Mouse (Mus musculus) lung, embryonic 16.5 days (tissue): ENCODE results near the gene Ifnl2. TPM values are rescaled to one million over a fixed set of nuclear protein-coding genes. Genes with fewer than 3 reads are reported as not detected.

Source experiments
- ATAC-seq: fragments of 200-750 bp; cut with Nextera tagmentation; 2 replicates; pipeline ENCODE4 v1.8.0; 2017; ENCODE audit warnings: low read depth, mild to moderate bottlenecking, moderate library complexity
- H3K27ac ChIP-seq: fragments of 300-500 bp; sonication (generic); 2 replicates; pipeline ENCODE4 v1.5.1; 2014; ENCODE audit warnings: mild to moderate bottlenecking, control low read depth, low read length
- H3K27me3 ChIP-seq: fragments of 300-500 bp; sonication (generic); 2 replicates; pipeline ENCODE4 v1.6.1; 2014; ENCODE audit warnings: low read depth, low read length, mixed read lengths; ENCODE audit not compliant: control insufficient read depth, insufficient read depth
- H3K36me3 ChIP-seq: fragments of 300-500 bp; sonication (generic); 2 replicates; pipeline ENCODE4 v1.6.1; 2014; ENCODE audit warnings: low read length; ENCODE audit not compliant: control insufficient read depth, insufficient read depth
- H3K4me1 ChIP-seq: fragments of 300-500 bp; sonication (generic); replicated peaks from 2 replicates; pipeline ENCODE4 v1.6.1; 2014; ENCODE audit warnings: low read length, mixed read lengths; ENCODE audit not compliant: control insufficient read depth, insufficient read depth
- H3K4me2 ChIP-seq: fragments of 300-500 bp; sonication (generic); 2 replicates; pipeline ENCODE4 v1.6.1; 2014; ENCODE audit warnings: low read depth, low read length, control low read depth
- H3K4me3 ChIP-seq: fragments of 300-500 bp; sonication (generic); 2 replicates; pipeline ENCODE4 v1.5.1; 2014; ENCODE audit warnings: mild to moderate bottlenecking, low read length, control low read depth
- H3K9ac ChIP-seq: fragments of 300-500 bp; sonication (generic); 2 replicates; pipeline ENCODE4 v1.6.1; 2014; ENCODE audit warnings: low read length, control low read depth
- H3K9me3 ChIP-seq: fragments of 300-500 bp; sonication (generic); 2 replicates; pipeline ENCODE4 v1.6.1; 2016; ENCODE audit warnings: low read length; ENCODE audit not compliant: control insufficient read depth
- WGBS: fragments of 180-500 bp; shearing (Covaris S2); extraction: QIAGEN DNeasy Blood & Tissue Kit; methylation state at CpG from one replicate; pipeline ENCODE4 v1.1.7; 2014; 5-methylcytosine and 5-hydroxymethylcytosine counted together
- polyA plus RNA-seq: library from polyadenylated mRNA; unstranded; fragments of >200 nt; fragmentation: Nextera tagmentation; extraction: Ambion mirVana; gene quantifications from 2 replicates; pipeline ENCODE4 v1.2.1, GENCODE M21; 2015

Gene Ifnl2
- polyA plus RNA-seq, 1 experiment from 2014 or later = not detected

DNA sequence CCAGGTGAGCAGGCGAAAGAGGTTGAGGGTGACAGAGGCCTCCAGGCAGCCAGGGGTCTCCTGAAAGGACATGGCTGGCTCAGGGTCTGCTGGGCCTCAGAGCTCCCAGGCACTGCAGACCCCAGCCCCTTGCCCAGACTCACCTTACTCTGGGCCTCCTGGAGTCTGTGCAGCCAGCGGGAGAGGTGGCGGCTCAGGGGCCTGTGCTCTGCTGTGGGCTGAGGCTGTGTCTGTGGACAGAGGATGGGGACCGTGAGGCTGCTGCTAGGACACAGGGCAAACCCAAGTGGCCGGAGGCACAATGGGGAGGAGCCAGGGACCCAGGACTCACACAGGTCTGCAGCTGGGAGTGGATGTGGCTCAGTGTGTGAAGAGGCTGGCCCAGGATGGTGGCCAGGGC, 32.9 kb downstream of the Ifnl2 start:
- no peak for ATAC-seq
- no peaks in the 10 kb centered on the region for H3K27me3 ChIP-seq
- H3K36me3 ChIP-seq = no peaks in the 10 kb centered on the region
- no peak overlapping the region for H3K9ac ChIP-seq
- H3K4me1 ChIP-seq = no peaks in the 10 kb centered on the region
- H3K27ac ChIP-seq = no peak overlapping the region
- H3K9me3 ChIP-seq = no peaks in the 10 kb centered on the region
- WGBS = 88% methylated on average over 5 of the region's 5 CpGs
- no peak overlapping the region for H3K4me2 ChIP-seq
- no peak overlapping the region for H3K4me3 ChIP-seq

DNA sequence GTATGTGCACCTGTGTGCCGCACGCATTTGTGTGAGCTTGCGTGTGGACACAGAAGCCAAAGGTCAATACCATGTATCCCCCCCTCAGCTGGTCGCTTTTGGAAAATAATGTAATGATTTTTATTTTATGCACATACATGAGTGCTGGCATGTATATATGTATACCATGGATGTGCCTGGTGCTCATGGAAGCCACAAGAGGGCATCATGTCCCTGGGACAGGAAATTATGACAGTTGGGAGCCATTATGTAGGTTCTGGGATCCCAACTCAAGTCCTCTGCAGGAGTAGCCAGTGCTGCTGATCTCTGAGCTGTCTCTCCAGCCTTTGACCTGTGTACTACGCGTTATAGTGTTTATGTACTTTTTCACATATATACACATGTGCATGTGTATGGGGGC, 34.1 kb downstream of the Ifnl2 start:
- Histone ChIP-seq H3K27me3 (no peaks in the 10 kb centered on the region), H3K4me1 (no peaks in the 10 kb centered on the region), H3K27ac (no peak overlapping the region), H3K9ac (no peak overlapping the region), H3K36me3 (no peaks in the 10 kb centered on the region), H3K4me2 (no peak overlapping the region), H3K4me3 (no peak overlapping the region), H3K9me3 (no peaks in the 10 kb centered on the region)
- WGBS = 82% methylated on average over 6 of the region's 6 CpGs
- ATAC-seq = no peak

DNA sequence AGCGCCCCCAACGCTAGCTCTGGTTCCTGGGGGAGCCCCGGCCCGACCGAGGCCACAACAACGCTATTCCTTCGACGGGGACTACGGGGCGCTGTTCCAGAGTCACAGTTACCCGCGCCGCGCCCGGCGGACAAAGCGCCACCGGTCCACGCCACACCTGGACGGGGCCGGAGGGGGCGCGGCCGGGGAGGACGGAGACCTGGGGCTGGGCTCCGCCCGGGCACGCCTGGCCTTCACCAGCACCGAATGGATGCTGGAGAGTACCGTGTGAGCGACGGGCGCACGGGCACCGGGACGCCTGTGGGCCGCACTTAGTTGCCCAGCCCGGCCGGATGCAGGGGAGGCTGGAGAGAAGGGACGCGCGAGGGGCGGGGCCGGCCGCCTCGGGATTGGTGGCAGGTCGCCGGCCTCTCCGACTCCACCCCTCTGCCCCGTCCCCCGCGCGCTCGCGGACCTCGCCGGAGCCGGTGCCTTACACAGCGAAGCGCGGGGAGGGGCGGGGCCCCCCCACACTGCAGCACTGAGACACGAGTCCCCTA, 43.0 kb downstream of the Ifnl2 start:
- Histone ChIP-seq H3K27ac (no peak overlapping the region), H3K36me3 (no peaks in the 10 kb centered on the region), H3K4me1 (peaks cover 7% of the 10 kb centered on the region), H3K4me3 (peak overlapping the region; percentile 60), H3K9ac (peak overlapping the region; percentile 68), H3K4me2 (peak overlapping the region; percentile 89), H3K9me3 (no peaks in the 10 kb centered on the region), H3K27me3 (no peaks in the 10 kb centered on the region)
- under 1% methylated on average over 43 of the region's 63 CpGs for WGBS
- ATAC-seq = peak; percentile 90

GRCm38 (mm10) chr7:28466721-28467212, 43.5 kb downstream of the Ifnl2 start:
- no peaks in the 10 kb centered on the region for H3K36me3 ChIP-seq
- H3K4me2 ChIP-seq = peak overlapping the region; percentile 89
- no peaks in the 10 kb centered on the region for H3K9me3 ChIP-seq
- peak overlapping the region; percentile 60 for H3K4me3 ChIP-seq
- H3K27ac ChIP-seq = no peak overlapping the region
- WGBS = 24% methylated on average over 40 of the region's 40 CpGs
- H3K27me3 ChIP-seq = no peaks in the 10 kb centered on the region
- peak; percentile 21; the same call in 1 of the 2 replicates for ATAC-seq
- peaks cover 7% of the 10 kb centered on the region for H3K4me1 ChIP-seq
- H3K9ac ChIP-seq = peak overlapping the region; percentile 68

- H3K27ac ChIP-seq = no peak overlapping the region
- peak; percentile 67 for ATAC-seq
- 52% methylated on average over 10 of the region's 10 CpGs for WGBS
- H3K9ac ChIP-seq = no peak overlapping the region
- H3K4me3 ChIP-seq = no peak overlapping the region
- no peaks in the 10 kb centered on the region for H3K27me3 ChIP-seq
- H3K4me1 ChIP-seq = peaks cover 7% of the 10 kb centered on the region
- H3K9me3 ChIP-seq = no peaks in the 10 kb centered on the region
- peaks cover 5% of the 10 kb centered on the region for H3K36me3 ChIP-seq
- H3K4me2 ChIP-seq = no peak overlapping the region
Measured at GRCm38 (mm10) chr7:28464416-28465212, 45.6 kb downstream of the Ifnl2 start.

DNA sequence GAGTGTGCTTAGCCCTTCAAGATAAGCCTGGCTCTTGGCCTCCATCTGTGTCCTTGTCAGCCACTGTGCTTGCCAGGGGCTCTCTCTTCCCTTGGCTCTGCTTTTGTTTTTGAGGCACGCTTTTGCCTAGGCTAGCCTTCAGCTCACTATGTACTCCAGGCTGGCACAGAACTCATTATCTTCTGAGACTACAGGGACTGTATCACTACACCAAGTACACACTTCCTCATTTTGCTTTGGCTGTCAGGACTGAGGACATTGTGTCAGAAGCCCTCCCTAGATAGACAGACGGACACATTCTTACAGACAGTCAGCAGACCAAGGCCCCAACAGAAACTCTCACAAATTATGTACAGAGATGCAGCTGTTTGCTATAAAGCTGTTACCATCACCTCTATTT, 47.5 kb downstream of the Ifnl2 start:
- Histone ChIP-seq H3K9ac (no peak overlapping the region), H3K27me3 (no peaks in the 10 kb centered on the region), H3K36me3 (peaks cover 21% of the 10 kb centered on the region), H3K27ac (no peak overlapping the region), H3K4me2 (no peak overlapping the region), H3K9me3 (no peaks in the 10 kb centered on the region), H3K4me3 (no peak overlapping the region), H3K4me1 (peaks cover 6% of the 10 kb centered on the region)
- ATAC-seq = no peak
- 85% methylated on average over 2 of the region's 2 CpGs for WGBS

DNA sequence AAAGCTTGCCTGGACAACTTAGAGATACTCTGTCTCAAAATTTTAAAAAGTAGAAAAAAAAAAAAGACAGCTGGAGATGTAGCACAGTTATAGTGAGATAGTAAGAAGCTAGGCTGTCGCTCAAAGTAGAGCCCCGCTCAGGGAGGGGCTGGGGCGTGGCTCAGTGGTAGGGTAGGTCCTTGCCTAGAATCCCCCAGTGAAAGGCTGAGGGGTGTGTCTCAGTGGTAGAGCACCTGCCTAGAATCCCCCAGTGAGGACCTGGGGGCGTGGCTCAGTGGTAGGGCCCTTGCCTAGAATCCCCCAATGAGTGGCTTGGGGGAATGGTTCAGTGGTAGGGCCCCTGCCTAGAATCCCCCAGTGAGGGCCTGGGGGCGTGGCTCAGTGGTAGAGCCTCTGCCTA, 49.9 kb downstream of the Ifnl2 start:
- Histone ChIP-seq H3K9ac (no peak overlapping the region), H3K4me3 (no peak overlapping the region), H3K9me3 (no peaks in the 10 kb centered on the region), H3K36me3 (peaks cover 24% of the 10 kb centered on the region), H3K4me1 (peaks cover 3% of the 10 kb centered on the region; the same call in 1 of the 2 replicates), H3K27me3 (no peaks in the 10 kb centered on the region), H3K27ac (no peak overlapping the region), H3K4me2 (no peak overlapping the region)
- no peak for ATAC-seq
- 87% methylated on average over 5 of the region's 5 CpGs for WGBS

Other genes with a start within 250 kb of the Ifnl2 start
- gene Eid2, start 242.6 kb downstream of the Ifnl2 start, polyA plus RNA-seq = 1.2 and 1.9 TPM in 2 replicates
- 7.9 and 9.6 TPM in 2 replicates for gene Eid2b, start 232.7 kb downstream of the Ifnl2 start, polyA plus RNA-seq
- not detected in 2 replicates for gene Selenov, start 219.3 kb downstream of the Ifnl2 start, polyA plus RNA-seq
- 0.20 and 0.43 TPM in 2 replicates for gene Dll3, start 208.2 kb downstream of the Ifnl2 start, polyA plus RNA-seq
- gene Timm50, start 198.4 kb downstream of the Ifnl2 start, polyA plus RNA-seq = 120 and 124 TPM in 2 replicates
- gene Supt5, start 171.7 kb downstream of the Ifnl2 start, polyA plus RNA-seq = 84.4 and 91.8 TPM in 2 replicates
- 981 and 1,007 TPM in 2 replicates for gene Rps16, start 159.8 kb downstream of the Ifnl2 start, polyA plus RNA-seq
- gene Plekhg2, start 137.9 kb downstream of the Ifnl2 start, polyA plus RNA-seq = 69.0 and 70.0 TPM in 2 replicates
- 23.9 and 26.8 TPM in 2 replicates for gene Zfp36, start 130.2 kb downstream of the Ifnl2 start, polyA plus RNA-seq
- 46.8 and 50.2 TPM in 2 replicates for gene Med29, start 117.7 kb downstream of the Ifnl2 start, polyA plus RNA-seq
- 87.6 and 89.7 TPM in 2 replicates for gene Paf1, start 117.5 kb downstream of the Ifnl2 start, polyA plus RNA-seq
- 46.6 and 47.1 TPM in 2 replicates for gene Gmfg, start 73.0 kb downstream of the Ifnl2 start, polyA plus RNA-seq
- 1.5 and 1.8 TPM in 2 replicates for gene Lrfn1, start 58.5 kb downstream of the Ifnl2 start, polyA plus RNA-seq
- gene Ifnl3, start 12.4 kb upstream of the Ifnl2 start, polyA plus RNA-seq = not detected in 2 replicates
- gene Sycn, start 30.4 kb upstream of the Ifnl2 start, polyA plus RNA-seq = not detected in 2 replicates
- gene Nccrp1, start 36.8 kb upstream of the Ifnl2 start, polyA plus RNA-seq = not detected in 2 replicates
- 11.9 and 15.1 TPM in 2 replicates for gene Samd4b, start 87.7 kb upstream of the Ifnl2 start, polyA plus RNA-seq
- 58.2 and 60.5 TPM in 2 replicates for gene Pak4, start 87.7 kb upstream of the Ifnl2 start, polyA plus RNA-seq
- gene Acp7, start 120.9 kb upstream of the Ifnl2 start, polyA plus RNA-seq = not detected in 2 replicates
- gene Fbxo27, start 182.4 kb upstream of the Ifnl2 start, polyA plus RNA-seq = 5.2 and 6.9 TPM in 2 replicates
- gene Fbxo17, start 206.3 kb upstream of the Ifnl2 start, polyA plus RNA-seq = 13.9 and 15.8 TPM in 2 replicates
- 120 TPM in 2 replicates for gene Mrps12, start 231.4 kb upstream of the Ifnl2 start, polyA plus RNA-seq
- 24.1 and 25.8 TPM in 2 replicates for gene Sars2, start 231.5 kb upstream of the Ifnl2 start, polyA plus RNA-seq
- gene Ccer2, start 245.7 kb upstream of the Ifnl2 start, polyA plus RNA-seq = not detected in 2 replicates